Mouse (Mus musculus): ENCODE measurements around the gene Card9. TPM values are rescaled to one million over a fixed set of nuclear protein-coding genes. Genes with fewer than 3 reads are reported as not detected.

Gene Card9
- polyA plus RNA-seq, 1 experiment from 2014 or later, result 0.26 TPM

- WGBS, result 1% methylated on average over 62 of the region's 62 CpGs
- peak within 1 kb of the TSS; percentile 94 for H3K9ac ChIP-seq (ENCODE audit: low read depth, low read length)
- peak within 1 kb of the TSS; percentile 85 for H3K4me3 ChIP-seq (ENCODE audit: low read depth, low read length)
- H3K36me3 ChIP-seq (ENCODE audit: control insufficient read depth, insufficient read depth), result peaks cover 10% of the 10 kb centered on the region; the same call in 1 of the 2 replicates
- peak within 1 kb of the TSS; percentile 86 for H3K27ac ChIP-seq (ENCODE audit: low read depth, low read length)
- H3K4me1 ChIP-seq (replicated peaks; ENCODE audit: control insufficient read depth, insufficient read depth, low read length), result peaks cover 10% of the 10 kb centered on the region; the same call in 1 of the 2 replicates
- peak within 1 kb of the TSS; percentile 98 for H3K4me2 ChIP-seq (replicated peaks; ENCODE audit: low read depth)
- H3K9me3 ChIP-seq (ENCODE audit: control insufficient read depth), result no peaks in the 10 kb centered on the region
- H3K27me3 ChIP-seq (replicated peaks; ENCODE audit: control insufficient read depth, insufficient read depth, low read length), result no peaks in the 10 kb centered on the region
- TF ChIP-seq CTCF (IDR thresholded peaks at IDR 0.05; ENCODE audit: low read depth), result peak; percentile 83
- peak; percentile 82 for ATAC-seq
These were observed 9.1 kb downstream of the Card9 start, which contains the start of gene Dnlz for GRCm38 (mm10) chr2:26351358-26352290. TSS of gene Dnlz (minus strand) at chr2:26352110.

- Histone ChIP-seq H3K36me3 (ENCODE audit: control insufficient read depth, insufficient read depth) (peaks cover 20% of the 10 kb centered on the region; the same call in 1 of the 2 replicates), H3K4me1 (replicated peaks; ENCODE audit: control insufficient read depth, insufficient read depth, low read length) (peaks cover 10% of the 10 kb centered on the region; the same call in 1 of the 2 replicates), H3K4me3 (ENCODE audit: low read depth, low read length) (no peak overlapping the region), H3K4me2 (replicated peaks; ENCODE audit: low read depth) (no peak overlapping the region), H3K9ac (ENCODE audit: low read depth, low read length) (no peak overlapping the region), H3K27me3 (replicated peaks; ENCODE audit: control insufficient read depth, insufficient read depth, low read length) (no peaks in the 10 kb centered on the region), H3K9me3 (ENCODE audit: control insufficient read depth) (no peaks in the 10 kb centered on the region), H3K27ac (ENCODE audit: low read depth, low read length) (no peak overlapping the region)
- WGBS, result 44% methylated on average over 6 of the region's 6 CpGs
- TF ChIP-seq CTCF (IDR thresholded peaks at IDR 0.05; ENCODE audit: low read depth), result no peak
- no peak for ATAC-seq
These were observed 12.5 kb downstream of the Card9 start for GRCm38 (mm10) chr2:26348241-26348640.

- no peaks in the 10 kb centered on the region for H3K27me3 ChIP-seq (replicated peaks; ENCODE audit: control insufficient read depth, insufficient read depth, low read length)
- peak overlapping the region; percentile 64 for H3K27ac ChIP-seq (ENCODE audit: low read depth, low read length)
- H3K4me1 ChIP-seq (replicated peaks; ENCODE audit: control insufficient read depth, insufficient read depth, low read length), result 0 out of 2 replicates have a peak, but pooled peaks cover 3% of the 10 kb centered on the region
- H3K9ac ChIP-seq (ENCODE audit: low read depth, low read length), result no peak overlapping the region
- no peaks in the 10 kb centered on the region for H3K9me3 ChIP-seq (ENCODE audit: control insufficient read depth)
- H3K4me3 ChIP-seq (ENCODE audit: low read depth, low read length), result no peak overlapping the region
- peaks cover 22% of the 10 kb centered on the region; the same call in 1 of the 2 replicates for H3K36me3 ChIP-seq (ENCODE audit: control insufficient read depth, insufficient read depth)
- no peak overlapping the region for H3K4me2 ChIP-seq (replicated peaks; ENCODE audit: low read depth)
- 62% methylated on average over 11 of the region's 11 CpGs for WGBS
- no peak for ATAC-seq
- no peak for TF ChIP-seq CTCF (IDR thresholded peaks at IDR 0.05; ENCODE audit: low read depth)
These were observed 17.9 kb downstream of the Card9 start for GRCm38 (mm10) chr2:26342609-26343490.

- H3K27me3 ChIP-seq (replicated peaks; ENCODE audit: control insufficient read depth, insufficient read depth, low read length), result no peaks in the 10 kb centered on the region
- no peak overlapping the region for H3K4me2 ChIP-seq (replicated peaks; ENCODE audit: low read depth)
- TF ChIP-seq CTCF (IDR thresholded peaks at IDR 0.05; ENCODE audit: low read depth), result no peak
- H3K4me1 ChIP-seq (replicated peaks; ENCODE audit: control insufficient read depth, insufficient read depth, low read length), result 0 out of 2 replicates have a peak, but pooled peaks cover 3% of the 10 kb centered on the region
- WGBS, result 44% methylated on average over 10 of the region's 10 CpGs
- H3K4me3 ChIP-seq (ENCODE audit: low read depth, low read length), result no peak overlapping the region
- ATAC-seq, result peak; percentile 24
- peak overlapping the region; percentile 64 for H3K27ac ChIP-seq (ENCODE audit: low read depth, low read length)
- peaks cover 22% of the 10 kb centered on the region; the same call in 1 of the 2 replicates for H3K36me3 ChIP-seq (ENCODE audit: control insufficient read depth, insufficient read depth)
- H3K9ac ChIP-seq (ENCODE audit: low read depth, low read length), result no peak overlapping the region
- no peaks in the 10 kb centered on the region for H3K9me3 ChIP-seq (ENCODE audit: control insufficient read depth)
These were observed 18.7 kb downstream of the Card9 start for GRCm38 (mm10) chr2:26342044-26342443.

GRCm38 (mm10) chr2:26341510-26341981, 19.2 kb downstream of the Card9 start:
- Histone ChIP-seq H3K4me3 (ENCODE audit: low read depth, low read length) (no peak overlapping the region), H3K4me1 (replicated peaks; ENCODE audit: control insufficient read depth, insufficient read depth, low read length) (0 out of 2 replicates have a peak, but pooled peaks cover 3% of the 10 kb centered on the region), H3K9ac (ENCODE audit: low read depth, low read length) (no peak overlapping the region), H3K4me2 (replicated peaks; ENCODE audit: low read depth) (no peak overlapping the region), H3K27me3 (replicated peaks; ENCODE audit: control insufficient read depth, insufficient read depth, low read length) (no peaks in the 10 kb centered on the region), H3K9me3 (ENCODE audit: control insufficient read depth) (no peaks in the 10 kb centered on the region), H3K36me3 (ENCODE audit: control insufficient read depth, insufficient read depth) (peaks cover 22% of the 10 kb centered on the region; the same call in 1 of the 2 replicates), H3K27ac (ENCODE audit: low read depth, low read length) (peak overlapping the region; percentile 64)
- no peak for TF ChIP-seq CTCF (IDR thresholded peaks at IDR 0.05; ENCODE audit: low read depth)
- no peak for ATAC-seq
- 92% methylated on average over 2 of the region's 2 CpGs for WGBS

Measured in intestine, postnatal 0 days (tissue).